Mouse (Mus musculus) stomach, postnatal 0 days (tissue): ENCODE results near the gene Sgpl1. TPM values are rescaled to one million over a fixed set of nuclear protein-coding genes. Genes with fewer than 3 reads are reported as not detected.

Source experiments
- ATAC-seq: fragments of 200-750 bp; cut with Nextera tagmentation; 2 replicates; pipeline ENCODE4 v1.8.0; 2017; ENCODE audit not compliant: low FRiP score, low TSS enrichment
- DNase-seq: peaks from one replicate; pipeline ENCODE4 v3.0.0-alpha.2; 2016; ENCODE audit warnings: low spot score
- H3K27ac ChIP-seq: fragments of 300-500 bp; sonication (generic); replicated peaks from 2 replicates; pipeline ENCODE4 v1.5.1; 2014; ENCODE audit warnings: mild to moderate bottlenecking, control low read depth
- H3K27me3 ChIP-seq: fragments of 300-500 bp; sonication (generic); 2 replicates; pipeline ENCODE4 v1.6.1; 2014; ENCODE audit warnings: low read length; ENCODE audit not compliant: control insufficient read depth, insufficient read depth
- H3K36me3 ChIP-seq: fragments of 300-500 bp; sonication (generic); 2 replicates; pipeline ENCODE4 v1.6.1; 2014; ENCODE audit warnings: low read length, mixed read lengths; ENCODE audit not compliant: control insufficient read depth, insufficient read depth
- H3K4me1 ChIP-seq: fragments of 300-500 bp; sonication (generic); replicated peaks from 2 replicates; pipeline ENCODE4 v1.6.1; 2014; ENCODE audit warnings: antibody characterized with exemption; ENCODE audit not compliant: control insufficient read depth, insufficient read depth
- H3K4me2 ChIP-seq: fragments of 300-500 bp; sonication (generic); replicated peaks from 2 replicates; pipeline ENCODE4 v1.6.1; 2014; ENCODE audit warnings: low read depth, mild to moderate bottlenecking, control low read depth, moderate library complexity
- H3K4me3 ChIP-seq: fragments of 300-500 bp; sonication (generic); 2 replicates; pipeline ENCODE4 v1.5.1; 2014; ENCODE audit warnings: low read depth, low read length, control low read depth
- H3K9ac ChIP-seq: fragments of 300-500 bp; sonication (generic); 2 replicates; pipeline ENCODE4 v1.6.1; 2014; ENCODE audit warnings: mild to moderate bottlenecking, low read length, control low read depth, mixed read lengths
- H3K9me3 ChIP-seq: fragments of 300-500 bp; sonication (generic); 2 replicates; pipeline ENCODE4 v1.6.1; 2016; ENCODE audit warnings: low read length; ENCODE audit not compliant: control insufficient read depth
- CTCF ChIP-seq: IDR thresholded peaks from 2 replicates; pipeline ENCODE4 v1.5.1; 2016; ENCODE audit warnings: antibody characterized with exemption, low read depth, mild to moderate bottlenecking, moderate library complexity
- EP300 ChIP-seq: optimal IDR thresholded peaks from 2 replicates; pipeline ENCODE3; 2016; ENCODE audit warnings: antibody characterized with exemption
- WGBS: fragments of 180-500 bp; shearing (Covaris S2); extraction: QIAGEN DNeasy Blood & Tissue Kit; methylation state at CpG from one replicate; pipeline ENCODE4 v1.1.7; 2014; 5-methylcytosine and 5-hydroxymethylcytosine counted together
- polyA plus RNA-seq: library from polyadenylated mRNA; unstranded; fragments of >200 nt; fragmentation: Nextera tagmentation; extraction: Ambion mirVana; gene quantifications from 2 replicates; pipeline ENCODE4 v1.2.1, GENCODE M21; 2015

Sgpl1 gene
- polyA plus RNA-seq, 1 experiment from 2014 or later: 25.0 TPM

DNA sequence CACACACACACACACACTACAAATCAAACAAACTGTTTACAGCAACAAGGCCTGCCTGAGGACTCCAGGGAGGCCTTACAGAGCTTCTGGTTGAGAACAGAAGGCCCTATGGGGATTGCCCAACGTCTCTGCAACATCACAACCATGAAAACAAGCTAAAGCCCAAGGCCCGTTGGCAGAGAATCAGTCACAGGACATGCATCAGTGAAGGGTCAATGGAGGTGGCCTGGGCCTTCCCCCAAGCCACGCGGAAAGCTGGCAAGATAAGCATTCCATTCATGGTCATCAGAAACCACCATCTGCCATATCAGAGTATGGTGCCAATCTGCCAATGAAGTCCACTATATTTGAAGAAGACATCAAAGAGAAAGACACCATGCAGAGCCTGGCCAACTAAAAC lies 13.2 kb upstream of the Sgpl1 start:
- DNase-seq: no peak
- WGBS: 65% methylated on average over 4 of the region's 4 CpGs
- no peaks in the 10 kb centered on the region for H3K36me3 ChIP-seq

DNA sequence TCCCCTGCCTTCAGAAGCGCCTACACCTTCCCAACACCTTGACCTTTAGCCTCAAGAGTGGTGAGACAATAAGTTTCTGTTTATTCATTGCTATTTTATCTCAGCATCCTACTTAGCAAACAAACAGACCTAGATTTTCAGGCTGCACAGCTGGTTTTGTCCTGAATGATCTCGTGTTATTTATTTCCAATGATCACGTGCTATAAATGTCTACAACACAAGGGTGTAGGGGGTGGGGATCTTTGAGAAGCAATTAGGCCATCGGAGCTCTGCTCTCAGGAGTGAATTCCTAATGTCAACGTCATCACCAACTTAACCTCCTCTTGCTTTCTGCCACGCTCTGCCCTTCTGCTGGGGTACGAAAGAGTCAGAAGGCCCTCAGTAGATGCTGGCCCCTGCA lies 12.6 kb upstream of the Sgpl1 start:
- no peaks in the 10 kb centered on the region for H3K4me1 ChIP-seq
- DNase-seq: no peak
- no peak overlapping the region for H3K9ac ChIP-seq
- H3K4me3 ChIP-seq: no peak overlapping the region
- H3K4me2 ChIP-seq: no peak overlapping the region
- TF ChIP-seq EP300: no peak
- TF ChIP-seq CTCF: no peak
- no peaks in the 10 kb centered on the region for H3K36me3 ChIP-seq
- H3K27me3 ChIP-seq: no peaks in the 10 kb centered on the region
- 59% methylated on average over 7 of the region's 7 CpGs for WGBS
- no peaks in the 10 kb centered on the region for H3K9me3 ChIP-seq
- H3K27ac ChIP-seq: no peak overlapping the region
- ATAC-seq: peak; percentile 78

More for the DNA sequence above, 13.2 kb upstream of the Sgpl1 start:
- no peaks in the 10 kb centered on the region for H3K9me3 ChIP-seq
- no peak overlapping the region for H3K4me2 ChIP-seq
- no peak overlapping the region for H3K9ac ChIP-seq
- ATAC-seq: no peak
- no peaks in the 10 kb centered on the region for H3K27me3 ChIP-seq
- no peaks in the 10 kb centered on the region for H3K4me1 ChIP-seq
- H3K4me3 ChIP-seq: no peak overlapping the region
- H3K27ac ChIP-seq: no peak overlapping the region
- TF ChIP-seq CTCF (no peak), EP300 (no peak)

DNA sequence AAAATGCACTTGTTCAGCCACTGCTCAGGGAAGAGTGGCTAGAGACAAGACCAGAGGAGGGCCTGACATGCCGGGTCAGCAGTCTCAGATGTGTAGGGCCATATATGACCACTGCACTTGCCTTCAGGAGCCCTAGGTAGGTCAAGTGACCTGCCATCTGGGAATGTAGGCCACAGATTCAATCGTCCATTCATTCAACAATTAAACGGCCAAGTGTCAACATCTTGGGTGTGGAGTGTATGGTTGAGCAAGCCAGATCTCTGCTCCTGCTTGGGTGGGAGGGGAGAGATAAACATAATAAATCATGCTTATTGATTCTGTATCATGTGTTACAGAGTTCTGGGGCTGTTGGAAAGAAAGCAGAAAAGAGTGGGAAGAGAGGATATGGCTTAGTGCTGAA lies 11.1 kb upstream of the Sgpl1 start:
- no peak overlapping the region for H3K9ac ChIP-seq
- no peak overlapping the region for H3K4me3 ChIP-seq
- H3K9me3 ChIP-seq: no peaks in the 10 kb centered on the region
- H3K27me3 ChIP-seq: no peaks in the 10 kb centered on the region
- no peak overlapping the region for H3K27ac ChIP-seq
- DNase-seq: no peak
- no peaks in the 10 kb centered on the region for H3K4me1 ChIP-seq
- no peak overlapping the region for H3K4me2 ChIP-seq
- H3K36me3 ChIP-seq: no peaks in the 10 kb centered on the region
- 55% methylated on average over 3 of the region's 3 CpGs for WGBS
- peak; percentile 21; the same call in 1 of the 2 replicates for ATAC-seq
- no peak for TF ChIP-seq EP300
- no peak for TF ChIP-seq CTCF

DNA sequence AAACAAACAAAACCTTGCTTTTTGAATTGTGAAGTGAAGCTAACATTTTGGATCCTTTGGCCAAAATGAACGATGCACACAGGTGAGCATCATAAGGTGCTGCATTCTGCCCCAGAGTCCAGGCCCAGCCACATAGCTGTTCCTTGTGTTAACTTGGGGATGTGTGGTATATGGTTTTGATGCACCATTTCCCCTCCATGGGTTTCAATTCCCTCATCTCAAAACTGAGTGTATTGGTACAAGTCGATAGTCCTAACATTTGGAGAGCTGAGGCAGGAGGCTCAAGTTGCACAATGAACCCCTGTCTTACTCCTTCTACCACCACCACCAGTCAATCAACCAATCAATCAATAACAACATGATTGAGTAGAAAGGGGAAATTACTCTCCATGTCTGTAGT lies 8.9 kb upstream of the Sgpl1 start:
- Histone ChIP-seq H3K9me3 (no peaks in the 10 kb centered on the region), H3K4me3 (no peak overlapping the region), H3K4me2 (no peak overlapping the region), H3K36me3 (no peaks in the 10 kb centered on the region), H3K27ac (no peak overlapping the region), H3K4me1 (no peaks in the 10 kb centered on the region), H3K27me3 (no peaks in the 10 kb centered on the region), H3K9ac (no peak overlapping the region)
- no peak for ATAC-seq
- WGBS: 95% methylated on average over 2 of the region's 2 CpGs
- TF ChIP-seq CTCF (no peak), EP300 (no peak)
- no peak for DNase-seq

DNA sequence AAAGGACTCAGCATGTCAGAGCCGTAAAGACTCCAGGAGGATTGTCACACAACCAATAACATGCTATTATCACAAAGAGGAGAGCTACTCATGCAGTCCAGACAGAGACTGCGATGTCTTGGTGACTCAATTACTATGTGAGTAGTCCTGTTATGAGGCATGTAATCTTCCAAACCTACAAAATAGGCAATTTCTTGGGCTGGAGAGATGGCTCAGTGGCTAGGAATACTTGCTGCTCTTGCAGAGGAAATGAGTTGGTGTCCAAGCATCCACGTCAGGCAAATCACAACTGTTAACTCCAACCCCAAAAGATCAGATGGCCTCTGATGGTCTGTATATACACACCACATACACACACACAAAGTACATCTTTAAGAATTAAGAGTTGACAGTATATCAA lies 8.1 kb upstream of the Sgpl1 start:
- Histone ChIP-seq H3K27ac (no peak overlapping the region), H3K9me3 (no peaks in the 10 kb centered on the region), H3K4me1 (no peaks in the 10 kb centered on the region), H3K27me3 (no peaks in the 10 kb centered on the region), H3K36me3 (no peaks in the 10 kb centered on the region), H3K4me3 (no peak overlapping the region), H3K9ac (no peak overlapping the region), H3K4me2 (no peak overlapping the region)
- ATAC-seq (no peak), DNase-seq (no peak)
- TF ChIP-seq EP300: no peak
- no peak for TF ChIP-seq CTCF
- WGBS: 81% methylated on average over 3 of the region's 3 CpGs

DNA sequence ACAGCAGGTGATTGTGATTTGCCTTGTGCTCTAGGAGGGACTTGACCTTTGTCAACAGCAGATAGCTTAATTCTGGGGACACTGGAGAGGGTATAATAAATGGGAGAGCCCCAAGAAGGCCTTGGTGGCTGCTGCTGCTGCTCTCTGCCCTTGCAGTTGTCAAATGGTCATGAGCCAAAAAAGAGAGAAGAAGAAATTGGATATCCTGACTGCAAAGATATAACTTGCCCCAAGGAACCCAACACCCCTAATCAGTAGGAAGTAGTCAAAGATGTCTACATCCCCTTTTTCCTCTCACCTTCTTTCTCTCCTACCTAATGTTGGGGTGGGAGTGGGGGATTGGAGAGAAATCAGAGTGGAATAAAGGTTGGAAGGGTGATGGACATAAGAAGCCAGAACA lies 4.6 kb upstream of the Sgpl1 start:
- DNase-seq: no peak
- no peak for ATAC-seq
- no peaks in the 10 kb centered on the region for H3K9me3 ChIP-seq
- no peak overlapping the region for H3K27ac ChIP-seq
- H3K36me3 ChIP-seq: no peaks in the 10 kb centered on the region
- H3K9ac ChIP-seq: no peak overlapping the region
- H3K4me1 ChIP-seq: no peaks in the 10 kb centered on the region
- H3K27me3 ChIP-seq: no peaks in the 10 kb centered on the region
- TF ChIP-seq EP300 (no peak), CTCF (no peak)
- no peak overlapping the region for H3K4me3 ChIP-seq
- H3K4me2 ChIP-seq: no peak overlapping the region

DNA sequence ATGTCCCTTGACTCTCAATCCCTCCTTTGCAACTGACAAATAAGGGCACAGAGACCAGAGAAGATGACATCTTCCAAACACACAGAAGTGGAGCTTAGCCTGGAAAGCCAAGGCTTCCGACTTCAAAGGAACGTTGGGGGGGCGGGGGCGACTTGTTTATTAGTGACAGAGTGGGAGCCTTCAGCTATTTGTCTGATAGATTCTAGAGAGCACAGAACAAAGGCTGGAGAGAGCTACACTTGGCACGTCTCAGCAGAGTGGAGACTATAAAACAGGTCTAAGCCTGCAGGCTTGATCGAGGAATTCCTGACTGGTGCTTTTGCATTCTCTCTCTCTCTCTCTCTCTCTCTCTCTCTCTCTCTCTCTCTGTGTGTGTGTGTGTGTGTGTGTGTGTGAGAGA lies 3.1 kb upstream of the Sgpl1 start:
- H3K36me3 ChIP-seq: no peaks in the 10 kb centered on the region
- WGBS: 31% methylated on average over 6 of the region's 6 CpGs
- no peak for ATAC-seq

More for the DNA sequence above, 3.1 kb upstream of the Sgpl1 start:
- no peaks in the 10 kb centered on the region for H3K9me3 ChIP-seq
- no peak overlapping the region for H3K4me3 ChIP-seq
- H3K9ac ChIP-seq: no peak overlapping the region
- H3K27me3 ChIP-seq: no peaks in the 10 kb centered on the region
- TF ChIP-seq EP300: no peak
- no peak for TF ChIP-seq CTCF
- H3K27ac ChIP-seq: no peak overlapping the region
- no peak for DNase-seq
- H3K4me1 ChIP-seq: no peaks in the 10 kb centered on the region
- H3K4me2 ChIP-seq: no peak overlapping the region
